ENCODE assay signal across 18 mouse cellular contexts in the genomic region with DNA sequence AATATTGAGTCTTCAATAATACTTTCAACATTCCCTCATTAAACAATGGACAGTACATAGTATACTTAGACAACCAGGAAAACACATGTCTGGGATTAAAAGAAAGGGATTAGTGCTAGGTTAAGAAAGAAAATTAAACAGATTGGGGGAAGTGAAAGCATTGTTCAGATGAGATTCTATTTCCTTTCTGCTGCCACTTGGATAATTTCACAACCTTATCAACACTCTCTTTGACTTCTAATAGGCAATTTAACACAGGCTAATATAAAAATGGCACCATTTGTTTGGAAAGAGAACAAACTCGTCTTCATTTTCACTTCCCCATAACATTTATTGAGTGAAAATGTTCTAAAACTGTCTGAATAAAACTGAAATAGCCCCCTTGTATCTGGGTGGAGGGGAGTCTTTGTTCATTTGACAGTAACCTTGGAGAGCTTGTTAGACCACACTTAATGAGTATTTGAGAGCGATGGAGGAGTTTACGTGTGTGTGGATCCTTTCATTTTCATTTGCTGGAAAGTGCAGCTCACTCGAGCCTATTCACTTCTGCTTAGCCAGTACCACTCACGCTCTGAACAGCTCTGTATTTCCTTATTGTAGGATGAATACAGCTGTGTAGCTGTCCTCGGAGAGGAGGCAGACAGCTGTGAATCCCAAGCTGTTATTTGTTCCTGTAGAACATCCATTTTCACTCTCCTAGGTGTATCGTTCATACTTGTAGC.
DNase-seq lines count a peak whose midpoint lies in the region; ATAC-seq and TF ChIP-seq lines count a peak whose summit lies in the region.
"Had no signal": no experiment of that assay in that cellular context is flagged by ENCODE, and none has a peak within 500 bp of the region (broad histone marks: within the 10 kb centered on the region; RNA-seq: fewer than 3 reads in every experiment).

No protein-coding gene starts in this region.

- H3K27me3 ChIP-seq in hindbrain, embryonic 13.5 days: no peaks in the 10 kb centered on the region
- H3K27me3 ChIP-seq in hindbrain, embryonic 12.5 days: no peaks in the 10 kb centered on the region
- H3K27me3 ChIP-seq in CH12.LX (replicated peaks): no peaks in the 10 kb centered on the region
- no peaks in the 10 kb centered on the region for H3K27me3 ChIP-seq in forebrain, embryonic 13.5 days
- H3K27me3 ChIP-seq in hindbrain, embryonic 16.5 days (replicated peaks; ENCODE audit: control insufficient read depth, insufficient read depth, low read length): no peaks in the 10 kb centered on the region
- H3K27me3 ChIP-seq in intestine, embryonic 15.5 days (replicated peaks): no peaks in the 10 kb centered on the region
- H3K27me3 ChIP-seq: liver, embryonic 12.5 days had no signal

- ATAC-seq in hindbrain, embryonic 13.5 days (ENCODE audit: low FRiP score): peak; percentile 46; the same call in 1 of the 2 replicates
- ATAC-seq in hindbrain, embryonic 12.5 days (ENCODE audit: low FRiP score): no peak
- peak; percentile 81 for ATAC-seq in forebrain, embryonic 13.5 days
- peak; percentile 60 for ATAC-seq in hindbrain, embryonic 16.5 days
- no peak for ATAC-seq in intestine, embryonic 15.5 days
- ATAC-seq: activated CD4-positive, CD25-positive, alpha-beta regulatory T cell, adult 4 months; liver, embryonic 12.5 days had no signal

- no peak for TF ChIP-seq EP300 in CH12.LX (IDR thresholded peaks at IDR 0.05; ENCODE audit: low read length)

- no peaks in the 10 kb centered on the region for H3K9me3 ChIP-seq in hindbrain, embryonic 13.5 days
- no peaks in the 10 kb centered on the region for H3K9me3 ChIP-seq in hindbrain, embryonic 12.5 days (replicated peaks)
- H3K9me3 ChIP-seq in CH12.LX (replicated peaks; ENCODE audit: low read length): no peaks in the 10 kb centered on the region
- H3K9me3 ChIP-seq in forebrain, embryonic 13.5 days (replicated peaks): no peaks in the 10 kb centered on the region
- no peaks in the 10 kb centered on the region for H3K9me3 ChIP-seq in hindbrain, embryonic 16.5 days (ENCODE audit: control insufficient read depth, low read length)
- H3K9me3 ChIP-seq in intestine, embryonic 15.5 days: no peaks in the 10 kb centered on the region
- H3K9me3 ChIP-seq: liver, embryonic 12.5 days had no signal

- no peak for TF ChIP-seq CTCF in CH12.LX (conservative IDR thresholded peaks at IDR 0.05 in 1 of 2, IDR thresholded peaks at IDR 0.05 in 1 of 2; ENCODE audit: low read depth in 2 of 2, low read length in 2 of 2)

- 34% methylated on average over 7 of the region's 7 CpGs for WGBS in hindbrain, embryonic 13.5 days
- WGBS in hindbrain, embryonic 12.5 days: 61% methylated on average over 7 of the region's 7 CpGs
- 11% methylated on average over 7 of the region's 7 CpGs for WGBS in forebrain, embryonic 13.5 days
- 40% methylated on average over 7 of the region's 7 CpGs for WGBS in hindbrain, embryonic 16.5 days
- 69% methylated on average over 7 of the region's 7 CpGs for WGBS in intestine, embryonic 15.5 days

- dilution Hi-C loops in CH12.LX (cut with MboI; ENCODE audit: extremely low pct_ligation_motif_present, extremely low pct_unique_long_range_greater_than_20kb, low sequenced_read_pairs): no loop called here

- H3K9ac ChIP-seq in hindbrain, embryonic 13.5 days: no peak overlapping the region
- no peak overlapping the region for H3K9ac ChIP-seq in hindbrain, embryonic 12.5 days
- H3K9ac ChIP-seq in CH12.LX (ENCODE audit: insufficient read depth, low read depth): peak overlapping the region; percentile 49
- no peak overlapping the region for H3K9ac ChIP-seq in forebrain, embryonic 13.5 days
- H3K9ac ChIP-seq in hindbrain, embryonic 16.5 days (ENCODE audit: low read depth, low read length): no peak overlapping the region
- H3K9ac ChIP-seq in intestine, embryonic 15.5 days: no peak overlapping the region
- H3K9ac ChIP-seq: liver, embryonic 12.5 days; lung, embryonic 14.5 days had no signal

- H3K36me3 ChIP-seq in hindbrain, embryonic 13.5 days: no peaks in the 10 kb centered on the region
- H3K36me3 ChIP-seq in hindbrain, embryonic 12.5 days: no peaks in the 10 kb centered on the region
- H3K36me3 ChIP-seq in CH12.LX (replicated peaks in 1 of 2; ENCODE audit: control insufficient read depth in 1 of 2, insufficient read depth in 1 of 2, low read length in 1 of 2): no peaks in the 10 kb centered on the region
- no peaks in the 10 kb centered on the region for H3K36me3 ChIP-seq in forebrain, embryonic 13.5 days (ENCODE audit: poor library complexity, severe bottlenecking)
- no peaks in the 10 kb centered on the region for H3K36me3 ChIP-seq in hindbrain, embryonic 16.5 days (ENCODE audit: control insufficient read depth, insufficient read depth, low read length)
- no peaks in the 10 kb centered on the region for H3K36me3 ChIP-seq in intestine, embryonic 15.5 days
- H3K36me3 ChIP-seq: liver, embryonic 12.5 days had no signal

- no peaks in the 10 kb centered on the region for H3K79me2 ChIP-seq in CH12.LX (replicated peaks; ENCODE audit: control insufficient read depth, extremely low read depth, insufficient read depth, poor library complexity, severe bottlenecking)

- H3K4me3 ChIP-seq in hindbrain, embryonic 13.5 days: no peak overlapping the region
- no peak overlapping the region for H3K4me3 ChIP-seq in hindbrain, embryonic 12.5 days
- H3K4me3 ChIP-seq in CH12.LX (replicated peaks in 1 of 3; ENCODE audit: low read depth in 2 of 3, low read length in 2 of 3, poor library complexity in 1 of 3): peak overlapping the region in 2 of 3 experiments; percentile 11 to 52
- no peak overlapping the region for H3K4me3 ChIP-seq in forebrain, embryonic 13.5 days
- H3K4me3 ChIP-seq in hindbrain, embryonic 16.5 days (ENCODE audit: low read length): no peak overlapping the region
- no peak overlapping the region for H3K4me3 ChIP-seq in intestine, embryonic 15.5 days (replicated peaks)
- H3K4me3 ChIP-seq: liver, embryonic 12.5 days had no signal

- no peak for TF ChIP-seq RAD21 in CH12.LX (IDR thresholded peaks at IDR 0.05; ENCODE audit: low read depth, low read length)

- no peak for TF ChIP-seq POLR2A in CH12.LX (IDR thresholded peaks at IDR 0.05; ENCODE audit: low read depth, low read length)

- in situ Hi-C loops in CH12.LX (cut with MboI; ENCODE audit: low pct_ligation_motif_present, low pct_unique_long_range_greater_than_20kb, low sequenced_read_pairs): no loop called here

- peak; percentile 19 for DNase-seq in CH12.LX (ENCODE audit: extremely low read depth)
- no peak for DNase-seq in adrenal gland, adult 18-20 months (ENCODE audit: low spot score in 2 of 2)
- DNase-seq in testis, postnatal 10 days (ENCODE audit: low spot score): no peak
- DNase-seq: adrenal gland, postnatal 36 days; cerebellum, adult 9-11 months; gastrocnemius, postnatal 10 days; layer of hippocampus, postnatal 36 days; lung, embryonic 14.5 days; right cerebral cortex, adult 18-20 months; thymus, adult 2 months had no signal

- no peak overlapping the region for H3K4me2 ChIP-seq in hindbrain, embryonic 13.5 days
- H3K4me2 ChIP-seq in hindbrain, embryonic 12.5 days (replicated peaks): no peak overlapping the region
- peak overlapping the region; percentile 61; the same call in 1 of the 2 replicates for H3K4me2 ChIP-seq in CH12.LX (ENCODE audit: insufficient read depth, low read depth, poor library complexity, severe bottlenecking)
- H3K4me2 ChIP-seq in forebrain, embryonic 13.5 days: peak overlapping the region; percentile 22; the same call in 1 of the 2 replicates
- no peak overlapping the region for H3K4me2 ChIP-seq in hindbrain, embryonic 16.5 days (ENCODE audit: low read length)
- H3K4me2 ChIP-seq in intestine, embryonic 15.5 days (replicated peaks): no peak overlapping the region
- H3K4me2 ChIP-seq: liver, embryonic 12.5 days; lung, embryonic 14.5 days had no signal

- no peak overlapping the region for H3K27ac ChIP-seq in hindbrain, embryonic 13.5 days
- H3K27ac ChIP-seq in hindbrain, embryonic 12.5 days: no peak overlapping the region
- no peak overlapping the region for H3K27ac ChIP-seq in CH12.LX (ENCODE audit: insufficient read depth, low read depth)
- no peak overlapping the region for H3K27ac ChIP-seq in forebrain, embryonic 13.5 days
- H3K27ac ChIP-seq in hindbrain, embryonic 16.5 days (ENCODE audit: low read depth, low read length): no peak overlapping the region
- H3K27ac ChIP-seq in intestine, embryonic 15.5 days: no peak overlapping the region
- H3K27ac ChIP-seq: liver, embryonic 12.5 days; macrophage had no signal

- H3K4me1 ChIP-seq in hindbrain, embryonic 13.5 days (replicated peaks): no peaks in the 10 kb centered on the region
- no peaks in the 10 kb centered on the region for H3K4me1 ChIP-seq in hindbrain, embryonic 12.5 days
- H3K4me1 ChIP-seq in CH12.LX (ENCODE audit: control insufficient read depth in 1 of 2, insufficient read depth in 2 of 2): peaks cover 0 to 7% of the 10 kb centered on the region in 2 experiments; a peak in 2 of 4 replicates
- peaks cover 3% of the 10 kb centered on the region; the same call in 1 of the 2 replicates for H3K4me1 ChIP-seq in forebrain, embryonic 13.5 days
- no peaks in the 10 kb centered on the region for H3K4me1 ChIP-seq in hindbrain, embryonic 16.5 days (ENCODE audit: control insufficient read depth, insufficient read depth, low read depth, low read length)
- no peaks in the 10 kb centered on the region for H3K4me1 ChIP-seq in intestine, embryonic 15.5 days (replicated peaks)
- H3K4me1 ChIP-seq: liver, embryonic 12.5 days had no signal

TF ChIP-seq in CH12.LX, 34 proteins besides CTCF, POLR2A, EP300 and RAD21:
- TF ChIP-seq ZKSCAN1 (IDR thresholded peaks at IDR 0.05; ENCODE audit: borderline replicate concordance, low read depth, low read length) (no peak), IRF4 (IDR thresholded peaks at IDR 0.05; ENCODE audit: low read depth, low read length) (no peak)

Comparison
In these comparisons a context has a peak if more than half of its experiments do, and no peak if none do; other contexts are left out.
1. ATAC-seq: peak in hindbrain, embryonic 13.5 days (single experiment), forebrain, embryonic 13.5 days (single experiment) and hindbrain, embryonic 16.5 days (single experiment); none in hindbrain, embryonic 12.5 days (single experiment) and intestine, embryonic 15.5 days (single experiment).
2. H3K4me2 ChIP-seq: peak in CH12.LX (single experiment) and forebrain, embryonic 13.5 days (single experiment); none in hindbrain, embryonic 13.5 days (single experiment), hindbrain, embryonic 12.5 days (single experiment), hindbrain, embryonic 16.5 days (single experiment) and intestine, embryonic 15.5 days (single experiment).
3. H3K4me3 ChIP-seq: peak in CH12.LX (2 of 3); none in hindbrain, embryonic 13.5 days (single experiment), hindbrain, embryonic 12.5 days (single experiment), forebrain, embryonic 13.5 days (single experiment), hindbrain, embryonic 16.5 days (single experiment) and intestine, embryonic 15.5 days (single experiment).